Mouse (Mus musculus) intestine, embryonic 14.5 days (tissue): ENCODE results near the gene Uggt1. TPM values are rescaled to one million over a fixed set of nuclear protein-coding genes. Genes with fewer than 3 reads are reported as not detected.

ENCODE experiments used
- ATAC-seq: fragments of 200-750 bp; cut with Nextera tagmentation; replicated peaks from 2 replicates; pipeline ENCODE4 v1.8.0; 2017; ENCODE audit warnings: low read depth, moderate number of reproducible peaks, moderate TSS enrichment, moderate library complexity; ENCODE audit not compliant: low FRiP score, low TSS enrichment
- DNase-seq: peaks from one replicate; pipeline ENCODE4 v3.0.0-alpha.2; 2018; ENCODE audit warnings: low spot score
- H3K27ac ChIP-seq: fragments of 300-500 bp; sonication (generic); 2 replicates; pipeline ENCODE4 v1.5.1; 2014; ENCODE audit warnings: low read depth, mild to moderate bottlenecking, control low read depth
- H3K27me3 ChIP-seq: fragments of 300-500 bp; sonication (generic); replicated peaks from 2 replicates; pipeline ENCODE4 v1.6.1; 2014; ENCODE audit warnings: low read length, control low read depth; ENCODE audit not compliant: control insufficient read depth, insufficient read depth
- H3K36me3 ChIP-seq: fragments of 300-500 bp; sonication (generic); 2 replicates; pipeline ENCODE4 v1.6.1; 2014; ENCODE audit warnings: low read length, control low read depth; ENCODE audit not compliant: control insufficient read depth, insufficient read depth
- H3K4me1 ChIP-seq: fragments of 300-500 bp; sonication (generic); replicated peaks from 2 replicates; pipeline ENCODE4 v1.6.1; 2014; ENCODE audit warnings: low read length, control low read depth, mixed read lengths; ENCODE audit not compliant: control insufficient read depth, insufficient read depth
- H3K4me2 ChIP-seq: fragments of 300-500 bp; sonication (generic); 2 replicates; pipeline ENCODE4 v1.6.1; 2014; ENCODE audit warnings: low read length
- H3K4me3 ChIP-seq: fragments of 300-500 bp; sonication (generic); 2 replicates; pipeline ENCODE4 v1.5.1; 2014; ENCODE audit warnings: low read depth, low read length, control low read depth, mixed read lengths
- H3K9ac ChIP-seq: fragments of 300-500 bp; sonication (generic); 2 replicates; pipeline ENCODE4 v1.6.1; 2014; ENCODE audit warnings: mild to moderate bottlenecking, low read length
- H3K9me3 ChIP-seq: fragments of 300-500 bp; sonication (generic); 2 replicates; pipeline ENCODE4 v1.6.1; 2016; ENCODE audit warnings: low read length, control low read depth; ENCODE audit not compliant: control insufficient read depth
- WGBS: fragments of 180-500 bp; shearing (Covaris S2); extraction: QIAGEN DNeasy Blood & Tissue Kit; methylation state at CpG from one replicate; pipeline ENCODE4 v1.1.7; 2014; 5-methylcytosine and 5-hydroxymethylcytosine counted together
- polyA plus RNA-seq: library from polyadenylated mRNA; unstranded; fragments of >200 nt; fragmentation: Nextera tagmentation; extraction: Ambion mirVana; gene quantifications from 2 replicates; pipeline ENCODE4 v1.2.1, GENCODE M21; 2014

Gene Uggt1
- polyA plus RNA-seq, 1 experiment from 2014 or later, result 71.5 TPM

- Histone ChIP-seq H3K27me3 (no peaks in the 10 kb centered on the region), H3K4me1 (peaks cover 39% of the 10 kb centered on the region), H3K4me3 (peak overlapping the region; percentile 13; the same call in 1 of the 2 replicates), H3K9ac (peak overlapping the region; percentile 25), H3K36me3 (no peaks in the 10 kb centered on the region), H3K9me3 (no peaks in the 10 kb centered on the region), H3K27ac (peak overlapping the region; percentile 83), H3K4me2 (peak overlapping the region; percentile 38)
- WGBS, result 1% methylated on average over 9 of the region's 9 CpGs
- ATAC-seq (no peak), DNase-seq (peak; percentile 72)
Measured at GRCm38 (mm10) chr1:36273288-36273687, 28.8 kb upstream of the Uggt1 start.

GRCm38 (mm10) chr1:36272546-36272945 is 28.0 kb upstream of the Uggt1 start:
- H3K9ac ChIP-seq, result no peak overlapping the region

DNA sequence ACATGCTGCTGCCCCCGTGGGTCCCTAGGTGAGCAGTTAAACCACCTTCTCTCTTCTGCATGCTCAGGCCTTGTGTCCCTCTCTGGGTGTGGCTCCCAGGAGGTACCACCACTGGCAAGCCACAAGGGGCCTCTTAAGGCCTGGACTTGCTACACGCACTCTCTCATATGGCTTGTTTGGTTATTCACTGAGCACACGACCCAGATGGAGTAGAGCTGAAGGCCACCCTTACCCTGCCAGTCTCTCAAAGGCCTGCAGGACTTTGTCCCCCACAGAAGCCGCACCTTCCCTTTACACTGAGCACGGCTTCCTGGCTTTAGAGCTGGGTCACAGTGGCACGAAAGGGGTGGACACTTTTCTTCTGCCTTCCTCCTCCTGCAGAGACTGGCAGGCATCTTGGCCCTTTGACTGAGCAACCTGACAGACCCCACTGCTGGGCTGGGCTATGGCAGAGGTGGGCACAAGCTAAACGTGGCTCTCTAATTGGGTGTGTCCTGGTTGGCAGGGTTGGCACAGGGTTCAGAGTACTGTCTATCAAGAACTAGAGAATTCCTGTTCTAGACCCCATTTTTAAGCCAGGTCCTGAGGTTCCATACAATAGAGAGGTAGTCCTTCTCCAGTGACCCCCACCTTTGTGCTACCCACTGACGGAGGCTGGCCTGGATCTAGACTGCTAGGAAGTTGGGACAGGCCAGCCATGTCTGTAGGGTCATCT is 27.2 kb upstream of the Uggt1 start:
- Histone ChIP-seq H3K27me3 (no peaks in the 10 kb centered on the region), H3K9me3 (no peaks in the 10 kb centered on the region), H3K9ac (no peak overlapping the region), H3K4me3 (no peak overlapping the region), H3K4me1 (peaks cover 39% of the 10 kb centered on the region), H3K4me2 (peak overlapping the region; percentile 38; the same call in 1 of the 2 replicates), H3K36me3 (no peaks in the 10 kb centered on the region), H3K27ac (peak overlapping the region; percentile 83; the same call in 1 of the 2 replicates)
- WGBS, result 60% methylated on average over 8 of the region's 8 CpGs
- DNase-seq, result no peak
- peak; percentile 9; the same call in 1 of the 2 replicates for ATAC-seq

More at GRCm38 (mm10) chr1:36272546-36272945, 28.0 kb upstream of the Uggt1 start:
- DNase-seq, result peak; percentile 63
- Histone ChIP-seq H3K9me3 (no peaks in the 10 kb centered on the region), H3K27me3 (no peaks in the 10 kb centered on the region), H3K4me3 (no peak overlapping the region), H3K36me3 (no peaks in the 10 kb centered on the region), H3K4me1 (peaks cover 39% of the 10 kb centered on the region), H3K27ac (peak overlapping the region; percentile 83), H3K4me2 (peak overlapping the region; percentile 38)
- ATAC-seq, result peak; percentile 33; the same call in 1 of the 2 replicates
- WGBS, result 42% methylated on average over 5 of the region's 5 CpGs

- no peak for DNase-seq
- Histone ChIP-seq H3K36me3 (no peaks in the 10 kb centered on the region), H3K4me2 (0 out of 2 replicates have a peak overlapping the region, but pooled peaks have one; percentile 11), H3K4me3 (no peak overlapping the region), H3K9ac (no peak overlapping the region), H3K4me1 (peaks cover 39% of the 10 kb centered on the region), H3K27ac (peak overlapping the region; percentile 24; the same call in 1 of the 2 replicates), H3K27me3 (no peaks in the 10 kb centered on the region), H3K9me3 (no peaks in the 10 kb centered on the region)
- peak; percentile 19; the same call in 1 of the 2 replicates for ATAC-seq
- WGBS, result 33% methylated on average over 3 of the region's 3 CpGs
Measured at GRCm38 (mm10) chr1:36270666-36271065, 26.1 kb upstream of the Uggt1 start.

- Histone ChIP-seq H3K27me3 (no peaks in the 10 kb centered on the region), H3K4me2 (peak overlapping the region; percentile 30), H3K9me3 (no peaks in the 10 kb centered on the region), H3K4me1 (peaks cover 36% of the 10 kb centered on the region), H3K36me3 (no peaks in the 10 kb centered on the region), H3K4me3 (no peak overlapping the region), H3K9ac (no peak overlapping the region), H3K27ac (no peak overlapping the region)
- DNase-seq (no peak), ATAC-seq (no peak)
- WGBS, result 44% methylated on average over 54 of the region's 54 CpGs
Measured at GRCm38 (mm10) chr1:36269121-36269795, 24.7 kb upstream of the Uggt1 start.

DNA sequence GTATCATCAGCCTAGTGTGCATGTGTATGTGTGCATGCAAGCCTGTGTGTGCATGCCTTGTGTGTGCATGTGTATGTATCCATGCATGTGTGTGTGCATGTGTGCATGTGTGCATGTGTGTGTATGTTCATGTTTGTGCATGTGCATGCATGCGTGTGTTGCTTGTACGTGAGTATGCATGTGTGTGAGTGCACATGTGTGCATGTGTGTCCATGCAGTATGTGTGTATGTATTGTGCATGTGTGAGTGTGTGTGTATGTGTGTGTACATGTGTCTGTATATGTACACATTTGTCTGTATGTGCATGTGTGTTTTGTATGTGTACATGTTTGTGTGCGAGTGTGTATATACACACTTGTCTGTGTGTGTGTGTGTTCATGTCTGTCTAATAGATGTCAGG is 23.1 kb upstream of the Uggt1 start:
- Histone ChIP-seq H3K27me3 (no peaks in the 10 kb centered on the region), H3K4me3 (no peak overlapping the region), H3K36me3 (no peaks in the 10 kb centered on the region), H3K9ac (no peak overlapping the region), H3K27ac (no peak overlapping the region), H3K4me2 (no peak overlapping the region), H3K9me3 (no peaks in the 10 kb centered on the region), H3K4me1 (peaks cover 24% of the 10 kb centered on the region)
- no peak for ATAC-seq
- WGBS, result 94% methylated on average over 3 of the region's 3 CpGs
- no peak for DNase-seq

DNA sequence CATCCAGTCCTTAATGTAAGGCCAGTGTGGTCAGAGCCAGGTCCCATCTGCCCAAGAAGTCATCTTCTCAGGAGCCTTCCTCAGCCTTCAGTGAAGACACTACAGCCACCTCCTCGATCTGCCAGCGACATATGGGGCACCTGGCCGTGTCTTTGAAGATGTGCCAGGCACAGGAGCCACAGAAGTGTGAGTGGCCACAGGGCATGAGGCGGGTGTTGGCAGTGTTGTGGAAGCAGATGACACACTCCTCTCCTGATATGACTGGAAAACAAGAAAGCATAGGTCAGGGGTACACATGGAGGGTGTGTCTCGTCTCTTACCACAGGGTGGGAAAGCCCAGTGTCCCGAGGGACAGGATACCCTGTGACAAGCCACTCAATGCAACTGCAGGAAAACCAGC is 21.8 kb upstream of the Uggt1 start:
- no peak overlapping the region for H3K4me2 ChIP-seq
- no peak overlapping the region for H3K4me3 ChIP-seq
- H3K27me3 ChIP-seq, result no peaks in the 10 kb centered on the region
- ATAC-seq, result no peak
- H3K4me1 ChIP-seq, result peaks cover 13% of the 10 kb centered on the region
- no peak for DNase-seq
- H3K9ac ChIP-seq, result no peak overlapping the region
- H3K36me3 ChIP-seq, result no peaks in the 10 kb centered on the region
- H3K9me3 ChIP-seq, result no peaks in the 10 kb centered on the region
- no peak overlapping the region for H3K27ac ChIP-seq
- 85% methylated on average over 6 of the region's 6 CpGs for WGBS

DNA sequence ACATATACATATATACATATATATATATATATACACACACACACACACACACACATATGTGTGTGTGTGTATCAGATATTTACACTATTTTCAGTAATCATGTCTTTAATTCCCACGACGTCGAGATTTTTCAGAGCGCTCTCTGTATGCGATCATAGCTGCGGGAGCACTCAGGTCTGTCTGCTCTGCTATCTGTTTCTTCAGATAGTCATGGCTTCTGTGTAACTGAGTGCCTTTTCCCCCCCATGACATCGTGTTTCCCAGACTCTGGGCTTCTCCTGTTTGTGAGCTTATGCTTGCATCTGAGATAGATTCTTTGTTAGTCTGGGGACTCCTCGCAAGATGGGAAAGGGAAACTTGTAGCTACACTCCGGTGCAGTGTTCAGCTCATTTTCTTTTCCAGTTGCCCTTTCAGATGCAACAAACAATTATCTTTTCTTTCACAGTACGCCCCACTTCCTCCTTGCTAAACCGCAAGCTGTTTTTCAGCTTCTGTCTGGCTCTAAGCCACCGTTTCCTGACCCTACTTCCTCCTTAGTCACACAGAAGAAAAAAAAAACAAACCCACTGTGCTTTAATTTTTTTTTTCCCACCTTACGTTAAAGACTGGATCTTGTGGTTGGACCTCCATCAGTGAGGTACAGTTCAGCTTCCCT is 19.4 kb upstream of the Uggt1 start:
- H3K9me3 ChIP-seq, result 0 out of 2 replicates have a peak, but pooled peaks cover 3% of the 10 kb centered on the region
- H3K27ac ChIP-seq, result peak overlapping the region; percentile 65
- no peak overlapping the region for H3K4me3 ChIP-seq
- no peak overlapping the region for H3K9ac ChIP-seq
- no peak overlapping the region for H3K4me2 ChIP-seq
- no peak for DNase-seq
- H3K27me3 ChIP-seq, result no peaks in the 10 kb centered on the region
- no peaks in the 10 kb centered on the region for H3K36me3 ChIP-seq
- H3K4me1 ChIP-seq, result no peaks in the 10 kb centered on the region
- WGBS, result 57% methylated on average over 13 of the region's 13 CpGs
- no peak for ATAC-seq
